Mouse (Mus musculus) CH12.LX (cell line): Measurements from ENCODE around the gene Dnah5. TPM values are rescaled to one million over a fixed set of nuclear protein-coding genes. Genes with fewer than 3 reads are reported as not detected.

Experiments used
- DNase-seq: peaks from one replicate; pipeline ENCODE4 v3.0.0-alpha.2; 2013; ENCODE audit errors: extremely low read depth
- H3K27ac ChIP-seq: 2 replicates; pipeline ENCODE4 v1.5.1; 2012; ENCODE audit warnings: low read depth, mild to moderate bottlenecking, control low read depth, moderate library complexity; ENCODE audit not compliant: insufficient read depth
- H3K27me3 ChIP-seq: replicated peaks from 2 replicates; pipeline ENCODE3; 2012; ENCODE audit warnings: inconsistent platforms
- H3K36me3 ChIP-seq, 2 experiments: replicated peaks in 1 of 2; 2 replicates each; pipeline versions ENCODE3 to v1.6.1; 2012; ENCODE audit warnings: inconsistent platforms in 1 of 2, low read length in 1 of 2, mild to moderate bottlenecking in 1 of 2, mixed read lengths in 1 of 2, moderate library complexity in 1 of 2; ENCODE audit not compliant: control insufficient read depth in 1 of 2, insufficient read depth in 1 of 2
- H3K4me1 ChIP-seq, 2 experiments: 2 replicates each; pipeline ENCODE4 v1.6.1; 2012; ENCODE audit warnings: inconsistent platforms in 1 of 2, moderate library complexity in 1 of 2; ENCODE audit not compliant: insufficient read depth in 2 of 2, control insufficient read depth in 1 of 2
- H3K4me2 ChIP-seq: 2 replicates; pipeline ENCODE4 v1.6.1; 2012; ENCODE audit warnings: low read depth, mild to moderate bottlenecking, control low read depth; ENCODE audit not compliant: poor library complexity, insufficient read depth, severe bottlenecking
- H3K4me3 ChIP-seq, 3 experiments: fragments of 150-350 bp in 1 of 3; sonication (generic) in 1 of 3; replicated peaks in 1 of 3; 2 replicates each; pipeline versions ENCODE3 to v1.5.1; 2011 to 2012; ENCODE audit warnings: low read depth in 2 of 3, low read length in 2 of 3, mild to moderate bottlenecking in 2 of 3, moderate library complexity in 2 of 3, control low read depth in 1 of 3, improper control_type of control experiment in 1 of 3, inconsistent platforms in 1 of 3, mixed read lengths in 1 of 3; ENCODE audit not compliant: poor library complexity in 1 of 3
- H3K79me2 ChIP-seq: replicated peaks from 2 replicates; pipeline ENCODE4 v1.6.1; 2012; ENCODE audit warnings: mild to moderate bottlenecking, moderate library complexity; ENCODE audit not compliant: control insufficient read depth, poor library complexity, insufficient read depth, severe bottlenecking; ENCODE audit errors: extremely low read depth
- H3K9ac ChIP-seq: 2 replicates; pipeline ENCODE4 v1.6.1; 2012; ENCODE audit warnings: low read depth, mild to moderate bottlenecking, control low read depth, moderate library complexity; ENCODE audit not compliant: insufficient read depth
- H3K9me3 ChIP-seq: replicated peaks from 2 replicates; pipeline ENCODE3; 2012; ENCODE audit warnings: low read length, inconsistent platforms, mixed read lengths
- BHLHE40 ChIP-seq: IDR thresholded peaks from 2 replicates; pipeline ENCODE4 v1.6.1; 2011; ENCODE audit warnings: mild to moderate bottlenecking, low read depth, low read length, improper control_type of control experiment
- CHD2 ChIP-seq: IDR thresholded peaks from 2 replicates; pipeline ENCODE4 v1.6.1; 2011; ENCODE audit warnings: low read length, improper control_type of control experiment
- JUND ChIP-seq: conservative IDR thresholded peaks from 2 replicates; pipeline ENCODE4 v1.6.1; 2011; ENCODE audit warnings: low read depth, low read length, improper control_type of control experiment
- KAT2A ChIP-seq: IDR thresholded peaks from 2 replicates; pipeline ENCODE4 v1.6.1; 2012; ENCODE audit warnings: low read length, improper control_type of control experiment, inconsistent platforms; ENCODE audit not compliant: insufficient replicate concordance
- MAFK ChIP-seq: IDR thresholded peaks from 2 replicates; pipeline ENCODE4 v1.6.1; 2011; ENCODE audit warnings: low read length, improper control_type of control experiment; ENCODE audit not compliant: insufficient replicate concordance
- MAX ChIP-seq: IDR thresholded peaks from 2 replicates; pipeline ENCODE4 v1.6.1; 2011; ENCODE audit warnings: low read length, improper control_type of control experiment
- RAD21 ChIP-seq: IDR thresholded peaks from 2 replicates; pipeline ENCODE4 v1.6.1; 2011; ENCODE audit warnings: low read depth, mild to moderate bottlenecking, low read length, improper control_type of control experiment, moderate library complexity
- RCOR1 ChIP-seq: conservative IDR thresholded peaks from 2 replicates; pipeline ENCODE4 v1.6.1; 2012; ENCODE audit warnings: low read depth, mild to moderate bottlenecking, inconsistent platforms, low read length, improper control_type of control experiment
- SMC3 ChIP-seq: IDR thresholded peaks from 2 replicates; pipeline ENCODE4 v1.6.1; 2011; ENCODE audit warnings: low read depth, low read length, improper control_type of control experiment
- TCF12 ChIP-seq: IDR thresholded peaks from 2 replicates; pipeline ENCODE4 v1.6.1; 2014; ENCODE audit warnings: low read depth, mild to moderate bottlenecking, inconsistent platforms, low read length, improper control_type of control experiment
- USF1 ChIP-seq: IDR thresholded peaks from 2 replicates; pipeline ENCODE4 v1.6.1; 2014; ENCODE audit warnings: low read depth, mild to moderate bottlenecking, inconsistent platforms, low read length, improper control_type of control experiment
- ZKSCAN1 ChIP-seq: IDR thresholded peaks from 2 replicates; pipeline ENCODE4 v1.6.1; 2012; ENCODE audit warnings: low read depth, inconsistent platforms, low read length, improper control_type of control experiment, borderline replicate concordance
- dilution Hi-C: fragments of 300-500 bp; cut with MboI; formaldehyde crosslinking; loops from 2 replicates; pipeline ENCODE4 v1.14.3; 2020; ENCODE audit warnings: low sequenced_read_pairs; ENCODE audit not compliant: extremely low pct_unique_long_range_greater_than_20kb, extremely low pct_ligation_motif_present
- in situ Hi-C: fragments of 300-500 bp; cut with MboI; formaldehyde crosslinking; loops from 3 replicates; pipeline ENCODE4 v1.14.3; 2019; ENCODE audit warnings: low sequenced_read_pairs, low pct_ligation_motif_present, low pct_unique_long_range_greater_than_20kb, mixed read lengths
- polyA plus RNA-seq: library from polyadenylated mRNA; unstranded; fragments of >175 nt; gene quantifications from 2 replicates; pipeline ENCODE4 v1.2.1, GENCODE M21; 2012; ENCODE audit warnings: low read depth; ENCODE audit not compliant: insufficient read length
- total RNA-seq, 2 experiments: library from RNA; depleted of rRNA; stranded (reverse); fragments of 300-350 nt in 1 of 2; fragments of >200 nt in 1 of 2; gene quantifications; 2 replicates each; pipeline ENCODE4 v1.2.3; 2012 to 2014

Dnah5 gene
- total and polyA plus RNA-seq, 3 experiments: under 0.01 to 0.01 TPM; not detected in 1

DNA sequence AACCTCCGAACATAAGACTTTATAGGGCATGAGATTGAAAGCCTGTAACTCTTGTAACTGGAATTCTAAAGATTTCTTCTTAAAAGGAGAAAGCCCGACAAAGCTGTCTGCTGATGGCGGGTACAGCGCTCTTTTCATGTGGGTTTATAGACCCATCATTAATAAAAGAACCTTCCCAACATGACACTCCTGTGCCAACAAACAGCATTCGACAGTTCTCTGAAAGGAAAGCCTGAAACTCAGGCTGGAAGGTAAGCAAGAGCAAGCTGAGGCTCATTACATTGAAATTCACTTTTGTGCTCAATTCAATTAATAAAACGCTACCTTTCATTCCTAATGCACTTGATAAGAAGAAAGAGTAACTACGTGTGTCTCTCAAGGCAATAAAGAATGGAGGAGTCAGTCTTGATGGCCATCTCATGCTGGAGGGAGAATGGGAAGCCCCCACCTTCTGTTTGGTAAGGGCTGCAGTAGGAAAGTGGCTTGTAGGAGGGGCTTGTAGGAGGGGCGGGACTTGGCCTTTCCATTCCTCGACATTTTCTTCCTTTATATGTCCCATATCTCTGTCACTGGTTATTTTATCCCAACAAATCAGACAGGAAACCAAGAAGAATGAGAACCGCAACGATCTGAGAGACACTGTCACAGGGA is 15.1 kb upstream of the Dnah5 start:
- Histone ChIP-seq H3K4me1 (peaks cover 0 to 11% of the 10 kb centered on the region in 2 experiments; a peak in 2 of 4 replicates), H3K27ac (no peak overlapping the region), H3K4me2 (no peak overlapping the region), H3K4me3 (no peak overlapping the region), H3K79me2 (no peaks in the 10 kb centered on the region), H3K9ac (no peak overlapping the region), H3K9me3 (no peaks in the 10 kb centered on the region), H3K36me3 (no peaks in the 10 kb centered on the region), H3K27me3 (peaks cover 21% of the 10 kb centered on the region)
- dilution Hi-C loops: no loop called here
- TF ChIP-seq RCOR1: no peak
- no peak for TF ChIP-seq TCF12
- TF ChIP-seq USF1: no peak
- no peak for TF ChIP-seq JUND
- TF ChIP-seq KAT2A: no peak
- no peak for TF ChIP-seq MAFK
- in situ Hi-C loops: no loop called here
- DNase-seq: no peak

DNA sequence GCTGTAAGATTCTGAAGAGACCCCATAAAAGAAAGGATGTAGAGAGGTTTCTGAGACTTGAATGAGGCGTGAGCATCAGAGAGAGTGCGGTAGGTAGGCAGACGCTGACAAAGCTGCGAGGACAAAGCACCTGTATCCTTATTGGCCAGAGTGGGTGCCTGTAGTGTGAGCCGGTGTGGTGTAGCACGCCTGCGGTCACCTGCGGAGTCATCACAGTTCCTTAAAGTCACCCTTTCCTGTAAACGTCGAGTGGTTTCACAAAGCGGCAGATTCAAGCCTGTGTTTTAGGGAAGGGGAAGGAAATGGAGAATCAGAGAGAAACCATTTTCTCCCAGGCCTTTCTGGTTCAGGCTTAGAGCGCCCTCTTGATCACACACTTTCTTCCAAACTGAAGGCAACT is 13.9 kb upstream of the Dnah5 start:
- no peaks in the 10 kb centered on the region for H3K36me3 ChIP-seq
- H3K4me1 ChIP-seq: peaks cover 0 to 11% of the 10 kb centered on the region in 2 experiments; a peak in 2 of 4 replicates
- TF ChIP-seq RAD21 (peak; percentile 7), SMC3 (no peak), ZKSCAN1 (no peak), MAX (no peak; the same call in 1 of the 2 replicates), KAT2A (no peak), BHLHE40 (peak; percentile 82)
- H3K27ac ChIP-seq: no peak overlapping the region
- H3K4me3 ChIP-seq: peak overlapping the region in 1 of 3 experiments; percentile 8
- 0 out of 2 replicates have a peak overlapping the region, but pooled peaks have one; percentile 3 for H3K4me2 ChIP-seq
- no peaks in the 10 kb centered on the region for H3K79me2 ChIP-seq
- peaks cover 18% of the 10 kb centered on the region for H3K27me3 ChIP-seq
- DNase-seq: peak; percentile 68
- no peak overlapping the region for H3K9ac ChIP-seq
- dilution Hi-C loops: no loop called here
- in situ Hi-C loops: no loop called here
- H3K9me3 ChIP-seq: no peaks in the 10 kb centered on the region

- TF ChIP-seq RAD21 (peak; percentile 2; the same call in 1 of the 2 replicates), CHD2 (no peak)
- no peak overlapping the region for H3K9ac ChIP-seq
- no peak overlapping the region for H3K27ac ChIP-seq
- in situ Hi-C loops (no loop called here), dilution Hi-C loops (no loop called here)
- no peaks in the 10 kb centered on the region for H3K4me1 ChIP-seq
- H3K9me3 ChIP-seq: no peaks in the 10 kb centered on the region
- H3K27me3 ChIP-seq: no peaks in the 10 kb centered on the region
- H3K4me2 ChIP-seq: no peak overlapping the region
- H3K79me2 ChIP-seq: no peaks in the 10 kb centered on the region
- H3K36me3 ChIP-seq: no peaks in the 10 kb centered on the region
- no peak overlapping the region for H3K4me3 ChIP-seq
- no peak for DNase-seq
These were observed 4.9 kb upstream of the Dnah5 start for GRCm38 (mm10) chr15:28198609-28199008.
